Mouse (Mus musculus) midbrain, embryonic 16.5 days (tissue): ENCODE results near the gene Fmo5. TPM values are rescaled to one million over a fixed set of nuclear protein-coding genes. Genes with fewer than 3 reads are reported as not detected.

ENCODE experiments used
- ATAC-seq: fragments of 200-750 bp; cut with Nextera tagmentation; 2 replicates; pipeline ENCODE4 v1.8.0; 2017; ENCODE audit warnings: moderate TSS enrichment
- H3K27ac ChIP-seq: fragments of 300-500 bp; sonication (generic); 2 replicates; pipeline ENCODE4 v1.5.1; 2014; ENCODE audit warnings: mild to moderate bottlenecking, low read length, mixed read lengths
- H3K27me3 ChIP-seq: fragments of 300-500 bp; sonication (generic); 2 replicates; pipeline ENCODE4 v1.6.1; 2014; ENCODE audit warnings: low read depth, low read length, mixed read lengths; ENCODE audit not compliant: control insufficient read depth, insufficient read depth
- H3K36me3 ChIP-seq: fragments of 300-500 bp; sonication (generic); 2 replicates; pipeline ENCODE4 v1.6.1; 2014; ENCODE audit warnings: mild to moderate bottlenecking, low read length, moderate library complexity, mixed read lengths; ENCODE audit not compliant: control insufficient read depth, insufficient read depth
- H3K4me1 ChIP-seq: fragments of 300-500 bp; sonication (generic); 2 replicates; pipeline ENCODE4 v1.6.1; 2014; ENCODE audit warnings: mild to moderate bottlenecking, low read length, mixed read lengths; ENCODE audit not compliant: control insufficient read depth, insufficient read depth
- H3K4me2 ChIP-seq: fragments of 300-500 bp; sonication (generic); 2 replicates; pipeline ENCODE4 v1.6.1; 2014; ENCODE audit warnings: mild to moderate bottlenecking, low read length, mixed read lengths
- H3K4me3 ChIP-seq: fragments of 300-500 bp; sonication (generic); 2 replicates; pipeline ENCODE4 v1.5.1; 2014; ENCODE audit warnings: low read depth, mild to moderate bottlenecking, low read length, moderate library complexity, mixed read lengths
- H3K9ac ChIP-seq: fragments of 300-500 bp; sonication (generic); 2 replicates; pipeline ENCODE4 v1.6.1; 2014; ENCODE audit warnings: low read depth, low read length, mixed read lengths
- H3K9me3 ChIP-seq: fragments of 300-500 bp; sonication (generic); replicated peaks from 2 replicates; pipeline ENCODE4 v1.6.1; 2014; ENCODE audit warnings: mild to moderate bottlenecking, low read length, mixed read lengths; ENCODE audit not compliant: control insufficient read depth, poor library complexity, severe bottlenecking
- WGBS: fragments of 180-500 bp; shearing (Covaris S2); extraction: QIAGEN DNeasy Blood & Tissue Kit; methylation state at CpG from one replicate; pipeline ENCODE4 v1.1.7; 2014; 5-methylcytosine and 5-hydroxymethylcytosine counted together
- polyA plus RNA-seq: library from polyadenylated mRNA; unstranded; fragments of >200 nt; fragmentation: Nextera tagmentation; extraction: Ambion mirVana; gene quantifications from 2 replicates; pipeline ENCODE4 v1.2.1, GENCODE M21; 2015

Gene Fmo5
- polyA plus RNA-seq, 1 experiment from 2014 or later = 0.70 TPM

GRCm38 (mm10) chr3:97665525-97665924 is 36.9 kb downstream of the Fmo5 start:
- no peaks in the 10 kb centered on the region for H3K4me1 ChIP-seq
- H3K9me3 ChIP-seq = no peaks in the 10 kb centered on the region
- peaks cover 25% of the 10 kb centered on the region; the same call in 1 of the 2 replicates for H3K36me3 ChIP-seq
- no peak overlapping the region for H3K9ac ChIP-seq
- H3K27ac ChIP-seq = no peak overlapping the region
- 91% methylated on average over 9 of the region's 9 CpGs for WGBS
- no peaks in the 10 kb centered on the region for H3K27me3 ChIP-seq
- no peak for ATAC-seq
- no peak overlapping the region for H3K4me3 ChIP-seq
- no peak overlapping the region for H3K4me2 ChIP-seq

GRCm38 (mm10) chr3:97666154-97666553 is 37.5 kb downstream of the Fmo5 start:
- Histone ChIP-seq H3K36me3 (peaks cover 25% of the 10 kb centered on the region; the same call in 1 of the 2 replicates), H3K27me3 (no peaks in the 10 kb centered on the region), H3K27ac (no peak overlapping the region), H3K9ac (no peak overlapping the region), H3K4me1 (no peaks in the 10 kb centered on the region), H3K4me2 (no peak overlapping the region), H3K9me3 (no peaks in the 10 kb centered on the region), H3K4me3 (no peak overlapping the region)
- no peak for ATAC-seq
- 78% methylated on average over 8 of the region's 8 CpGs for WGBS

DNA sequence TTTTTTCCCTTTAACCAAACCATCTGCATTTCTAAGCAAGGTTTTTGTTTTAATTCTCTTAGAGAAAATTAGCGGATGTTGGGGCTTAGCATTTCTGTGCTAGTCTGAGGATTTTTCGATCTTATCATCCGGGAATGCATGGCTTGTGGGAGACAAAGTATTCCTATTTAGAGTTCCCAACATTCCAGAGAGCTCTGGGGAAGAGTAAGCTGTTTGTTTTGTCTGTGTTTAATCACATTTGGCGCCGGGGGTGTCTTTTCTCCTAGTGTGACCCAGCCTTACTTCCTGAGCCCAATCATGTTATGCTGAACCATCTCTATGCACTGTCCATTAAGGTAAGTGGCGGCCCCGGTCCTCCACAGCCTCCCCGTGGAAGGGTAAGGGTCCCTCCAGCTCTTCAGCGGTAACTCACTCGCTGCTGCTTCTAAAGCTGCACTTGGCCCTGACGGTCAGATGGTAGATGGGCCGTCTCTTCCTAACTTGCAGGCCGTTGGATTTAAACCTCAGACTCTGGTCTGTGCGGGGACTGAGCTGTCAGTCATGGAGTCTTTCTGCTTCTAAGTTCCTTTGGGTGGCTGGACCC is 38.6 kb downstream of the Fmo5 start:
- peaks cover 27% of the 10 kb centered on the region; the same call in 1 of the 2 replicates for H3K36me3 ChIP-seq

DNA sequence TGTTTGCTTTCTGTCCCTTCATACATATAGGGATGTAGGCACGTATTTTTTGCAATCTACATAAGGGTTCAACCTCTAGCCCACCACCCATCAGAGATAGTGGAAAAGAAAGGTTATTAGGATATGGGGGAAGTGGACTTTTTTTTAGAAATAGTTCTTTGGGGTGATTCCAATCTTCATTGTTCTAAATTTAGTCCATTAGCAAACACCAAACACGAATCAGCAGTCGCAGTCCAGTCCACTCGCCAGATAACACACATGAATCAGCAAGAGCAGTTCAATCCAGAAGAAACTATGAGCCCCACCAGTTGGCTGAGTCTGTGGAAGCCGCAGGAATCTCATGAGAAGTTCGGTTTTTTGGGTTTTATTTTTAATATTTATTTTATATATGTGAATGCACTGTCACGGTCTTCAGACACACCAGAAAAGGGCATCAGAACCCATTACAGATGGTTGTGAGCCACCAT is 46.1 kb downstream of the Fmo5 start, which contains the start of gene Gm17651:
TSS of gene Gm17651 (minus strand) at position 51 of the 467 bp plus-strand sequence.
- Histone ChIP-seq H3K4me2 (no peak within 1 kb of the TSS), H3K27ac (no peak within 1 kb of the TSS), H3K36me3 (0 out of 2 replicates have a peak, but pooled peaks cover 7% of the 10 kb centered on the region), H3K9me3 (no peaks in the 10 kb centered on the region), H3K9ac (no peak within 1 kb of the TSS), H3K27me3 (no peaks in the 10 kb centered on the region), H3K4me3 (no peak within 1 kb of the TSS), H3K4me1 (no peaks in the 10 kb centered on the region)
- WGBS = 90% methylated on average over 7 of the region's 7 CpGs
- no peak for ATAC-seq

More for the DNA sequence above, 38.6 kb downstream of the Fmo5 start:
- WGBS = 78% methylated on average over 14 of the region's 14 CpGs
- no peaks in the 10 kb centered on the region for H3K4me1 ChIP-seq
- H3K9me3 ChIP-seq = no peaks in the 10 kb centered on the region
- no peaks in the 10 kb centered on the region for H3K27me3 ChIP-seq
- ATAC-seq = no peak
- no peak overlapping the region for H3K9ac ChIP-seq
- H3K27ac ChIP-seq = no peak overlapping the region
- no peak overlapping the region for H3K4me2 ChIP-seq
- no peak overlapping the region for H3K4me3 ChIP-seq

DNA sequence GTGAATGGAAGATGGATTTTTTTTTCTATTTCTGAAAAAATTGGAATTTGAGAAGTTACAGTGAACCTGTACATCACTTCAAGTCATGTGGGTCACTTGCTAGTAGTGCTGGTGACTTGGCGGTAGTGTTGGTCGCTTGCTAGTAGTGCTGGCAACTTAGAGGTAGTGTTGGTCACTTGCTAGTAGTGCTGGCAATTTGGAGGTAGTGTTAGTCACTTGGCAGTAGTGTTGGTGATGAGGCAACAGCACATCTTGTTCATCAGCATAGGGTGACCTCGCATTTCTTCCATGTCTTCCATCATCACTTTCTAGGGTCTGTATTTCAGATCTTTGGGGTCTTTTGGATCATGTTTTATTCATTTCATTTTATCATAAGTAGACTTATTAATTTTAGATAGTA is 47.5 kb downstream of the Fmo5 start:
- 93% methylated on average over 3 of the region's 3 CpGs for WGBS

GRCm38 (mm10) chr3:97678416-97678815 is 49.8 kb downstream of the Fmo5 start:
- ATAC-seq = no peak

More for the DNA sequence above, 47.5 kb downstream of the Fmo5 start:
- Histone ChIP-seq H3K4me1 (no peaks in the 10 kb centered on the region), H3K27ac (no peak overlapping the region), H3K4me3 (no peak overlapping the region), H3K4me2 (no peak overlapping the region), H3K36me3 (0 out of 2 replicates have a peak, but pooled peaks cover 6% of the 10 kb centered on the region), H3K9ac (no peak overlapping the region), H3K27me3 (no peaks in the 10 kb centered on the region), H3K9me3 (no peaks in the 10 kb centered on the region)
- ATAC-seq = no peak

DNA sequence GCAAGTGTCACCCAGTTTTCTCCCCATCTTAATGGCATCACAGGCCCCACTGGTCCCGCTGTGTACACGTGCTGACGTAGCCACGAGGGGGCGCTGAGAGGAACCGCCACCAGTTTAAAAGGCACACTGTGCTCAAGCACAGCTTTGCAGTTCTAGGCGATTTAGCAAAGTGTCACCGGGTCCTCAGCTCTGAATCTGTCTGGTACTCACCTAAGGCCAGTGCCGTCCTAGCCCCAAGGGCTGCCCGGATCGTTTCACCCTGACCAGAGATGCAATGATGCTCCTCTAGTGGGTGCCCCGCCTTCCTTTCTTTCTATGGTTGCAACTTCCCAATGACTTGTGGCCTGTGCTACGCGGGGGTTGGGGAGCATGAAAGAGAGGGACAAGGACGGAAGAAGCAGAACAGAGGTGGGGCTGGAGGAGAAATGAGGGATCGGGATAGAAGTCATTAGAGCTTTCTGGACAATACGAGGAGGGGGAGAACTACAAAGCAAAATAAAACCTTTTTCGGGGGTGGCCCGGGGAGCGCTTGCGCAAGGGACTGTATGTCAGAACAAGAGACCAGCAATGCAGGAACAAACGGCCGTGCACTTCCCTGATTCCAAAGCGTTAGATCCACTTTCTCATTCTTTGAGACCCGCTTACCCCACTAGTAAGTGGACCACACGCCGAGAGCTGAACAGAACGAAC is 52.2 kb downstream of the Fmo5 start:
- peak overlapping the region; percentile 63; the same call in 1 of the 2 replicates for H3K9ac ChIP-seq
- H3K27me3 ChIP-seq = peaks cover 4% of the 10 kb centered on the region
- H3K4me3 ChIP-seq = peak overlapping the region; percentile 42
- peak; percentile 61 for ATAC-seq
- H3K36me3 ChIP-seq = no peaks in the 10 kb centered on the region
- peaks cover 6% of the 10 kb centered on the region for H3K4me1 ChIP-seq
- H3K27ac ChIP-seq = no peak overlapping the region
- peak overlapping the region; percentile 79 for H3K4me2 ChIP-seq
- H3K9me3 ChIP-seq = no peaks in the 10 kb centered on the region
- 2% methylated on average over 28 of the region's 28 CpGs for WGBS

More at GRCm38 (mm10) chr3:97678416-97678815, 49.8 kb downstream of the Fmo5 start:
- Histone ChIP-seq H3K4me2 (no peak overlapping the region), H3K27me3 (peaks cover 2% of the 10 kb centered on the region), H3K4me3 (no peak overlapping the region), H3K4me1 (peaks cover 6% of the 10 kb centered on the region), H3K36me3 (no peaks in the 10 kb centered on the region), H3K9me3 (no peaks in the 10 kb centered on the region), H3K27ac (no peak overlapping the region), H3K9ac (no peak overlapping the region)
- 97% methylated on average over 3 of the region's 3 CpGs for WGBS

DNA sequence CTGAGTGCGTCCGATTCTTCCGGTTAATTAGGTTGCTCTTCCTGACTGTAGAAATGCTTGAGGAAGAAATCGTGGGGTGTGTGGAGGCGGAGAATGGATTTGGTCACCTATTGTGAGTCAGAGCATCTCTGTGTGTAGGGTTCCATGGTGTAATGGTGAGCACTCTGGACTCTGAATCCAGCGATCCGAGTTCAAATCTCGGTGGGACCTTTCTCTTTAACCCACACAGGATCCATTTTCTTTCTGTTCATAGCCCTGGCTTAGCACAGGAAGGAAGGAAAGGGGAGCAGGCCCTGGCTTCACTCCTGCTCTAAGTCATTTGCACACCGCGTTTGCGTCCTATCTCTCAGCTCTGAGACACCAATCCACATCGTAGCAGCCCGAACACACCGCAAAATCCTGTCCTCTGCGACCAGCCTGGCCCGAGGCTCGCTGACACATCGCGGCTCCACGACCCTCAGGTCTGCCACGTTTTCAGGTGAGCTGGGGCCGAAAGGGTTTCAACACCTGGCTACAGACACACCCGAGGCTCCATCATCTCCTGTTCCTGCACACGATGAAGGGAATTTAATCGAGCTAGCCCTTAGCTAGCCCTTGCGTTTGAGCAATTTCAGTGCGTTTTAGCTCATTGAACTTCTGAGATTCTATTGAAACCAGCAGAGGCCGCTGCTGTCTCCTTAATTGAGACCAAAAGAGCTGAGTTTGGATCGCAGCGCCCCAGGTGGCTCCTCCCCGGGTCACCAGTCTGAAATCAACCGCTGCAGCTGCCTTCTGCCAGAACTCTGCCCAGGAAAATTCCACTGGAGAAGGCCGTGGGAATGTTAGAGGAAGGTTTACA is 52.9 kb downstream of the Fmo5 start:
- H3K4me1 ChIP-seq = peaks cover 6% of the 10 kb centered on the region
- peaks cover 4% of the 10 kb centered on the region for H3K27me3 ChIP-seq
- no peaks in the 10 kb centered on the region for H3K9me3 ChIP-seq
- H3K36me3 ChIP-seq = no peaks in the 10 kb centered on the region
- ATAC-seq = peak; percentile 73
- peak overlapping the region; percentile 63; the same call in 1 of the 2 replicates for H3K9ac ChIP-seq
- H3K4me2 ChIP-seq = peak overlapping the region; percentile 79
- peak overlapping the region; percentile 42 for H3K4me3 ChIP-seq
- peak overlapping the region; percentile 33 for H3K27ac ChIP-seq
- 1% methylated on average over 33 of the region's 33 CpGs for WGBS
